Mouse (Mus musculus): ENCODE measurements around the gene Psmd13.

The Psmd13 gene

GRCm38 (mm10) chr7:140881696-140882468 is at the start of gene Psmd13, which contains the start of gene Sirt3:
Psmd13 (plus strand) TSS chr7:140881968.
Sirt3 (minus strand) TSS chr7:140882309.
- peak; percentile 98 for DNase-seq (ENCODE audit: low read depth, low spot score)

GRCm38 (mm10) chr7:140833341-140833740 is 48.4 kb upstream of the Psmd13 start:
- DNase-seq (ENCODE audit: low read depth, low spot score): no peak

GRCm38 (mm10) chr7:140834968-140835757 is 46.6 kb upstream of the Psmd13 start, which contains the start of gene Urah:
Urah (plus strand) TSS chr7:140835018.
- peak; percentile 75 for DNase-seq (ENCODE audit: low read depth, low spot score)

- DNase-seq (ENCODE audit: low read depth, low spot score): no peak
These were observed 46.0 kb upstream of the Psmd13 start for GRCm38 (mm10) chr7:140835758-140836087.

GRCm38 (mm10) chr7:140836243-140837115 is 45.3 kb upstream of the Psmd13 start:
- DNase-seq (ENCODE audit: low read depth, low spot score): no peak

GRCm38 (mm10) chr7:140839556-140839955 is 42.2 kb upstream of the Psmd13 start:
- no peak for DNase-seq (ENCODE audit: low read depth, low spot score)

- DNase-seq (ENCODE audit: low read depth, low spot score): peak; percentile 80
These were observed 40.7 kb upstream of the Psmd13 start for GRCm38 (mm10) chr7:140840750-140841735.

- DNase-seq (ENCODE audit: low read depth, low spot score): no peak
These were observed 38.0 kb upstream of the Psmd13 start for GRCm38 (mm10) chr7:140843806-140844205.

GRCm38 (mm10) chr7:140844905-140845665 is 36.7 kb upstream of the Psmd13 start, which contains the start of gene Scgb1c1:
Scgb1c1 (plus strand) TSS chr7:140845547.
- peak; percentile 94 for DNase-seq (ENCODE audit: low read depth, low spot score)

GRCm38 (mm10) chr7:140845683-140846082 is 36.1 kb upstream of the Psmd13 start:
- DNase-seq (ENCODE audit: low read depth, low spot score): peak; percentile 66

- no peak for DNase-seq (ENCODE audit: low read depth, low spot score)
These were observed 35.1 kb upstream of the Psmd13 start for GRCm38 (mm10) chr7:140846676-140847075.

GRCm38 (mm10) chr7:140847755-140848580 is 33.8 kb upstream of the Psmd13 start, which contains the start of gene Odf3:
Odf3 (plus strand) TSS chr7:140847805.
- DNase-seq (ENCODE audit: low read depth, low spot score): no peak

- no peak for DNase-seq (ENCODE audit: low read depth, low spot score)
These were observed 33.2 kb upstream of the Psmd13 start for GRCm38 (mm10) chr7:140848591-140848990.

- DNase-seq (ENCODE audit: low read depth, low spot score): no peak
These were observed 29.9 kb upstream of the Psmd13 start for GRCm38 (mm10) chr7:140851916-140852315.

- DNase-seq (ENCODE audit: low read depth, low spot score): peak; percentile 51
These were observed 28.4 kb upstream of the Psmd13 start for GRCm38 (mm10) chr7:140853386-140853785.

GRCm38 (mm10) chr7:140854483-140854882 is 27.3 kb upstream of the Psmd13 start:
- DNase-seq (ENCODE audit: low read depth, low spot score): no peak

GRCm38 (mm10) chr7:140855181-140855580 is 26.6 kb upstream of the Psmd13 start:
- no peak for DNase-seq (ENCODE audit: low read depth, low spot score)

Data from ZHBTc4 (cell line).